ENCODE assay signal across 28 mouse cellular contexts in genomic region chr11:8773260-8773659, GRCm38 (mm10).
A peak's percentile ranks its signal among the peaks of the same experiment; 100 is the strongest.
DNase-seq lines count a peak whose midpoint lies in the region; ATAC-seq and TF ChIP-seq lines count a peak whose summit lies in the region.
"Had no signal": no experiment of that assay in that cellular context is flagged by ENCODE, and none has a peak within 500 bp of the region (broad histone marks: within the 10 kb centered on the region; RNA-seq: fewer than 3 reads in every experiment).

No protein-coding gene starts in this region.

- no peak overlapping the region for H3K27ac ChIP-seq in heart, embryonic 12.5 days (ENCODE audit: poor library complexity, severe bottlenecking)
- H3K27ac ChIP-seq in lung, embryonic 14.5 days (ENCODE audit: low read depth): no peak overlapping the region
- H3K27ac ChIP-seq in limb, embryonic 10.5 days: 0 out of 2 replicates have a peak overlapping the region, but pooled peaks have one; percentile 7
- H3K27ac ChIP-seq: gastrocnemius, adult 2 months; heart, embryonic 15.5 days; hindbrain, embryonic 13.5 days; kidney, postnatal 0 days; liver, embryonic 15.5 days; midbrain, embryonic 10.5 days; midbrain, embryonic 15.5 days had no signal

- TF ChIP-seq POLR2A in lung, adult 2 months (IDR thresholded peaks at IDR 0.05; ENCODE audit: borderline replicate concordance, extremely low read depth, low read depth, low read length): no peak

- H3K4me1 ChIP-seq in heart, embryonic 12.5 days (replicated peaks): peaks cover 7% of the 10 kb centered on the region; the same call in 1 of the 2 replicates
- no peaks in the 10 kb centered on the region for H3K4me1 ChIP-seq in lung, embryonic 14.5 days (ENCODE audit: insufficient read depth)
- H3K4me1 ChIP-seq in lung, adult 2 months (ENCODE audit: control insufficient read depth, insufficient read depth, low read length): no peaks in the 10 kb centered on the region
- peaks cover 18% of the 10 kb centered on the region; the same call in 1 of the 2 replicates for H3K4me1 ChIP-seq in limb, embryonic 10.5 days
- H3K4me1 ChIP-seq: hindbrain, embryonic 13.5 days; liver, embryonic 15.5 days; midbrain, embryonic 10.5 days; midbrain, embryonic 15.5 days had no signal

- no peaks in the 10 kb centered on the region for H3K9me3 ChIP-seq in heart, embryonic 12.5 days (replicated peaks)
- H3K9me3 ChIP-seq in lung, embryonic 14.5 days (ENCODE audit: low read depth, low read length): no peaks in the 10 kb centered on the region
- H3K9me3 ChIP-seq in limb, embryonic 10.5 days (replicated peaks): no peaks in the 10 kb centered on the region
- H3K9me3 ChIP-seq: heart, embryonic 15.5 days; hindbrain, embryonic 13.5 days; liver, embryonic 15.5 days; midbrain, embryonic 10.5 days; midbrain, embryonic 15.5 days had no signal

- H3K9ac ChIP-seq in heart, embryonic 12.5 days: no peak overlapping the region
- H3K9ac ChIP-seq in lung, embryonic 14.5 days: no peak overlapping the region
- H3K9ac ChIP-seq: heart, embryonic 15.5 days; hindbrain, embryonic 13.5 days; liver, embryonic 15.5 days; midbrain, embryonic 15.5 days had no signal

- no peaks in the 10 kb centered on the region; the same call in 1 of the 2 replicates for H3K27me3 ChIP-seq in heart, embryonic 12.5 days (replicated peaks)
- H3K27me3 ChIP-seq in lung, embryonic 14.5 days (ENCODE audit: insufficient read depth, low read length): no peaks in the 10 kb centered on the region
- no peaks in the 10 kb centered on the region for H3K27me3 ChIP-seq in limb, embryonic 10.5 days (ENCODE audit: low read depth, poor library complexity, severe bottlenecking)
- H3K27me3 ChIP-seq: heart, embryonic 15.5 days; hindbrain, embryonic 13.5 days; liver, embryonic 15.5 days; midbrain, embryonic 15.5 days had no signal

- no peaks in the 10 kb centered on the region for H3K36me3 ChIP-seq in heart, embryonic 12.5 days
- H3K36me3 ChIP-seq in lung, embryonic 14.5 days (ENCODE audit: insufficient read depth): no peaks in the 10 kb centered on the region
- H3K36me3 ChIP-seq in limb, embryonic 10.5 days: no peaks in the 10 kb centered on the region
- H3K36me3 ChIP-seq: heart, embryonic 15.5 days; hindbrain, embryonic 13.5 days; liver, embryonic 15.5 days; midbrain, embryonic 10.5 days; midbrain, embryonic 15.5 days had no signal

- H3K4me3 ChIP-seq in heart, embryonic 12.5 days: no peak overlapping the region
- no peak overlapping the region for H3K4me3 ChIP-seq in lung, embryonic 14.5 days (ENCODE audit: low read depth, low read length)
- H3K4me3 ChIP-seq in lung, adult 2 months (replicated peaks; ENCODE audit: extremely low read depth, low read depth, low read length): no peak overlapping the region
- H3K4me3 ChIP-seq in limb, embryonic 10.5 days: no peak overlapping the region
- H3K4me3 ChIP-seq: erythroblast, embryonic 14.5 days; gastrocnemius, adult 2 months; heart, embryonic 15.5 days; hindbrain, embryonic 13.5 days; liver, embryonic 15.5 days; midbrain, embryonic 10.5 days; midbrain, embryonic 15.5 days had no signal

- ATAC-seq in heart, embryonic 12.5 days (ENCODE audit: insufficient number of reproducible peaks, low FRiP score): no peak
- ATAC-seq in lung, embryonic 14.5 days (ENCODE audit: insufficient read depth): peak; percentile 36; the same call in 1 of the 2 replicates
- ATAC-seq: forebrain, embryonic 16.5 days; midbrain, embryonic 15.5 days had no signal

- 79% methylated on average over 11 of the region's 11 CpGs for WGBS in heart, embryonic 12.5 days
- WGBS in lung, embryonic 14.5 days: 57% methylated on average over 11 of the region's 11 CpGs
- WGBS in lung, adult 2 months: 65% methylated on average over 11 of the region's 11 CpGs
- WGBS in limb, embryonic 10.5 days: 88% methylated on average over 11 of the region's 11 CpGs

- peak; percentile 35 for DNase-seq in heart, adult 11 months
- peak; percentile 33 for DNase-seq in lung, embryonic 14.5 days
- DNase-seq in lung, adult 2 months: no peak
- DNase-seq in ES-CJ7 (ENCODE audit: low read depth, low spot score): peak; percentile 62
- no peak for DNase-seq in limb, embryonic 10.5 days (ENCODE audit: low spot score)
- no peak for DNase-seq in retina, embryonic 14.5 days (ENCODE audit: low spot score)
- DNase-seq: adrenal gland, postnatal 10 days; cerebellum, adult 11-12 months; cerebellum, adult 9-11 months; gastrocnemius, adult 2 months; gastrocnemius, postnatal 36 days; kidney, adult 11 months; layer of hippocampus, adult 9-11 months; liver; lung, postnatal 14 days; right cerebral cortex, adult 18-20 months; spleen, adult 18-20 months; thymus, adult 2 months; thymus, postnatal 4 days had no signal

- H3K4me2 ChIP-seq in heart, embryonic 12.5 days: no peak overlapping the region
- no peak overlapping the region for H3K4me2 ChIP-seq in lung, embryonic 14.5 days
- H3K4me2 ChIP-seq: heart, embryonic 15.5 days; hindbrain, embryonic 13.5 days; liver, embryonic 15.5 days; midbrain, embryonic 15.5 days had no signal

- no peak for TF ChIP-seq CTCF in lung, embryonic 14.5 days (IDR thresholded peaks at IDR 0.05; ENCODE audit: low read depth)
- TF ChIP-seq CTCF in lung, adult 2 months (IDR thresholded peaks at IDR 0.05; ENCODE audit: insufficient read depth, low read length): no peak

Comparison
In these comparisons a context has a peak if more than half of its experiments do, and no peak if none do; other contexts are left out.
1. DNase-seq: peak in heart, adult 11 months (single experiment), lung, embryonic 14.5 days (single experiment) and ES-CJ7 (single experiment); none in lung, adult 2 months (single experiment), limb, embryonic 10.5 days (single experiment) and retina, embryonic 14.5 days (single experiment).